Mouse (Mus musculus) kidney, postnatal 25 days (tissue): ENCODE measurements at regions not wholly inside any gene's neighbourhood (a gene's known extent, or its start where the extent isn't known, plus 50 kb on each side); places are given as distances from the start of the nearest gene placed in this dataset.

Source experiments
- DNase-seq, 2 experiments: peaks; one replicate each; pipeline ENCODE4 v3.0.0; 2021; ENCODE audit warnings: mixed read lengths in 2 of 2

DNA sequence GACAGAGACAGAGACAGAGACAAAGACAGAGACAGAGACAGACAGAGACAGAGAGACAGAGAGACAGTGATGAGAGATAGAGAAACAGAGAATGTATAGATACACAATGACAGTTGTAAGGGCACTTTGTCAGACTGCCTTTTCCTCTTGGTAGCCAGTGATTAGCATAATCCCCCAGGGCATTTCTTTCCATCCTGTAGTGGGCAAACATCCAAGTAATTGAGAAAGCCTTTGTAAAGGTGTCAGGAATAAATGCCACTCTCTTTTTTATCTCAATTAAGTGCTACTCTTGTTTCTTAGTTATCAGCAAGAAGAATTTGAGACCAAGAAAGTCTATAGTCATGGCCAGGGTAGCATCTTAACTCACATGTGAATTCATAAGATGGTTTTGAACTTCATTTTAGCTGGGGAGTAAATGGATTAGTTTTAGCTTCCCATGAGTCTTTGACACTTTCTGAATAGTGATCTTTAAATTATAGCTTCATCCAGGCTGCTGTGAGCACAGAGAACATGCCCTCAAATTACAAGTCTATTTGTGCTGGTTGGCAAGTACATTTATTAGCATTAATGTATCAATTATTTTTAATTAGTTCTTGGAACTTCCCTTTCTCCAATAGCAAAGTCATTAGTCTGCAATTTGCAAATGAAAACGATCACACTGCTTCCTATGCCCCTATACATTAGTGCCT lies 1215.9 kb downstream of the Gm9008 start:
- DNase-seq, result no peak

DNA sequence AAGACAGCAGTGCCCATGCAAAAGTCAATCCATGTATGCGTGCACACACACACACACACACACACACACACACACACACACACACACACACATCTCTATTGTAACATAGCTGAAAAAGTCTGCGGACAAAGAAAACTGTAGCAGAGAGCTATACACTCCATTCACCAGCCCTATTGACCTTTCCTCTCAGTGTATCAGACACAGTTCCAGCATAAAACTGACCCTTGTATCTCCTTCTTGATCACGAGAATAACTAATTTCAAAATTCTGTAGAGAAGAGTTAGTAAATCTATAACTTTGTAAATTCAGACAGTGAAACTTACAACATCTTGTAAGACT lies 1243.5 kb downstream of the Gm9008 start:
- DNase-seq, result no peak

DNA sequence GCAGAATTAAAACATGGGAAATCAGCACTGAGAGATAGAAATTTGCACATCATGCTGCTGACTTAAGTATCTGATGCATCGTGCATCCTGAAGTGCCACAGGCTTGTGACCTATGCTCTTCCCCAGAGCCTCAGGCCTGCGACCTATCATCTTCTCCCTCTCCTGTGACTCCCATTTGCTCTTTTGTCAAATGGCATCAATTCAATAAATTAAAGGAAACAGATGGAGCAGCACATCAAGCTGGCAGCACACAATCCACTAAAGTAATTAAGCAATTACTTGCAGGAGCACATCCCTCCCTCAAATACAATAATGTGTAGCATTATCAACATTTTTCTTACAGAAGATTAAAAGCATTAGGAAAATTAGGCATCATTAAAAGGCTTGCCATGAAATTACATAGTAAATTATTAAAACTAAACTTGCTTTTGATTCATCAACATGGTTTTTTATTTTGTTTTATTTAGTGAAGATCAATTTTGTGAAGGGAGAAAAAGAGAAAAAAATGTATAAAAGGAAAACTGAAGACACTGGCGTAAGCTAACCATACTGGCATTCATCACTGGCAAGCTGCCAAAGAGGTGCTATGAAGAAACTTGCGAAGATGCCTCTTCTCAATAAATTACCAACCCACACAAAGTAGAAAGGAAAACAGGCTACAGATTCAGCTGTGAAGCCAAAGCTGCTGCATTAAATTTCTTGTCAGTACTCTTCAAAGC lies 1244.1 kb downstream of the Gm9008 start:
- peak in 1 of 2 experiments; percentile 11 for DNase-seq

DNA sequence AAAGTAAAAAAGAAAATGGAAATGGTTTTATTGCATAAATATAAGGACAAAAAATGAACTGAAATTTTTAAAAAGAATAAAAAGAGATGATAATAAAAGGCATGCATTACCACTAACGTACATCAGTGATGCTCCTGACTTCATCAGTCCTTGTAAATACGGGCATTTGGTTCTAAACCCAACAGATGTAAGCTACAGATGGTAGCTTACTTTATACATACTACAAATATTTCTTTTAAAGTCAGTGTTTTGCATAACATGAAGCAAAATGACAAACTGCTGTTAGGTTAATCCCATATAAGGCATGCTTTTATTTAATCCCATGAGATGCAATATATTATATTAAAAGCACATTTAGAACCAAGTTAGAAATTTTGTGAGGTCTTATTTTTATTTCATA lies 1282.1 kb downstream of the Gm9008 start:
- no peak for DNase-seq

DNA sequence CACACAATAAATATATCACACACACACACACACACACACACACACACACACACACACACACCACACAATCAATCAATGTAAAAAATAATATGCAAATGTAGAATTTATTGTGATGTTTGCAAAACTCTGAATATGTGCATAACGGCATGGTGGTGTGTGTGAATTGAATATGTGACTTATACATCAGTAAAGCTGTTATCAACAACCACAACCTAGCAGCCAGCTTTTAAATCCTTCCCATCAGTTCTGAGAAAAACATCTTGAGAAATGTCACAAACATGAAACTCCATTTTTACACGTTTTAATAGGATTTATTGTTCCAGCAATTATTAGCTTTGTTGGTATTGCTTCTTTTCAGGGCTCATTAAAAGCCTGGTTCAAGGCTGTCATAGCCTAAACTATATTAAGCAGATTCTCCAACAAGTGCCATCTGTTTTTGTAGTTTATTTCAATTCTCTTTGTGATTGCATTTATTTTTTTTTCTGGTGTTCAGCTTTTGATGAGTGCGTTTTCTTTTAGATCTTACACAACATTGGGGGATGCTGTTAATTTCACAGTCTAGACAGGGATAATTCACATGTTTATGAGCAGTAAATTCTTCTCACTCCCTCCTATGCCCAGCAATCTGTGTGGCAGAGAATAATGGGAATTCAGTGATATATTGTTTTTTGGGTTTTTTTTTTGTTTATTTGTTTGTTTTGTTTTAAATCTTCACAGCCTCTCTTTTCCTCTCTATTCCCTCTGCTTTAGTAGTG lies 1284.7 kb downstream of the Gm9008 start:
- no peak for DNase-seq
